Mouse (Mus musculus) liver, postnatal 0 days (tissue): Measurements from ENCODE around the gene Rsu1.

ENCODE experiments used
- CTCF ChIP-seq: sonication (generic); IDR thresholded peaks from 2 replicates; pipeline ENCODE4 v1.5.1; 2016; ENCODE audit warnings: antibody characterized with exemption, low read depth
- EP300 ChIP-seq: IDR thresholded peaks from 2 replicates; pipeline ENCODE4 v1.6.1; 2016; ENCODE audit warnings: antibody characterized with exemption, low read depth, mild to moderate bottlenecking

GRCm38 (mm10) chr2:13120461-13120860 is 150.8 kb downstream of the Rsu1 start:
- TF ChIP-seq CTCF, result no peak
- no peak for TF ChIP-seq EP300
